Mouse (Mus musculus): ENCODE measurements around the gene Kank4.

DNA sequence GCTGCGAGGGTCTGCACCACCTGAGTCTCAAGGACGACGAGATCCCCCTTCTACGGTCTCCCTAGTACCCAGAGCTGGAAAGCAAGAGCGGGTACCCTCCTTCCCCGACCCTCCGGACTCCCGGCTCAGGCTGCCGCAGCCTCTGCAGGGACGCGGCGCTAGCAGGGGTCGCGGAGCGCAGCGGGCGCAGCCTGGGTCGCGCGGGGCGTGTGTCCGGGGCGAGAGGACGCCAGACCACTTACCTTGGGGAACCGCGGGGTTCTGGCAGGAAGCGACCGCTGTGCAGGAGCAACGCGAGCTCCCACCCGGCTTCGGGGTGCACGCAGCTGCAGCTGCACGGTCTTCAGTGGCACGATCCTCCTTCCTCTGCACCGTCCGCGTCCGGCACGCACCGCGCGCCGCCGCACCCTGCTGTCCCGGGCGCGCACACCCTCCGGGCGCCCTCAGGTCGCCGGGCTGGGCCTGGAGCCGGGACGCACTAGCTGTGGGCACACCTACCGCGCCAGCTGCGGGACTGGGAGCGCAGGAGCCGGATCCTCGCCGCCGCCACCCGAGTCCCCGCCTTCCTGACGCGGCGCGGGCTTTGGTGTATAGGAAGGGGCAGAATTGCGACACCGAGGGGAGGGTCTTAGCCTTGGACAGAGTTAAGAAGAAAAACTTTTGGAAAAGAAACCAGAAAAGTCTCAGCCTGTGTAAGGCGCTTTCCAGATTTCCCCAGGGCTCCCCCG is at the start of gene Kank4:
- TF ChIP-seq GATA1 (IDR thresholded peaks at IDR 0.05; ENCODE audit: low read length) (no peak), TAL1 (IDR thresholded peaks at IDR 0.05; ENCODE audit: low read length) (no peak)

Data from erythroblast, embryonic 14.5 days (primary cell).